Mouse (Mus musculus) gastrocnemius, adult 2 months (tissue): ENCODE measurements around the gene Igsf3. TPM values are rescaled to one million over a fixed set of nuclear protein-coding genes. Genes with fewer than 3 reads are reported as not detected.
A peak's percentile ranks its signal among the peaks of the same experiment; 100 is the strongest.

Source experiments
- DNase-seq: peaks from one replicate; pipeline ENCODE4 v3.0.0; 2022
- H3K27ac ChIP-seq: fragments of 200-600 bp; 2 replicates; pipeline ENCODE4 v1.8.1; 2022; ENCODE audit warnings: mild to moderate bottlenecking
- H3K4me3 ChIP-seq: fragments of 200-600 bp; 2 replicates; pipeline ENCODE4 v1.8.1; 2022; ENCODE audit warnings: mild to moderate bottlenecking, moderate library complexity
- CTCF ChIP-seq: fragments of 200-600 bp; IDR thresholded peaks from 2 replicates; pipeline ENCODE4 v1.8.1; 2022; ENCODE audit warnings: antibody characterized with exemption, mild to moderate bottlenecking, moderate library complexity
- intact Hi-C: fragments of 180-260 bp; cut with DNase I; formaldehyde crosslinking; loops from one replicate; pipeline ENCODE4 v1.15.1; 2025
- total RNA-seq, 2 experiments: library from RNA; stranded (reverse); gene quantifications; 2 replicates each; pipeline ENCODE4 v1.2.3; 2021

The Igsf3 gene
- total RNA-seq, 2 experiments from 2014 or later, result 3.0 to 3.2 TPM

GRCm38 (mm10) chr3:101448765-101449164 lies 71.9 kb downstream of the Igsf3 start:
- no peak for TF ChIP-seq CTCF
- DNase-seq, result no peak
- H3K27ac ChIP-seq, result no peak overlapping the region
- intact Hi-C loops, result no loop called here
- no peak overlapping the region for H3K4me3 ChIP-seq

- H3K27ac ChIP-seq, result no peak overlapping the region
- intact Hi-C loops, result no loop called here
- H3K4me3 ChIP-seq, result no peak overlapping the region
- no peak for TF ChIP-seq CTCF
- DNase-seq, result no peak
These were observed 74.0 kb downstream of the Igsf3 start for GRCm38 (mm10) chr3:101450811-101451428.

- no peak for TF ChIP-seq CTCF
- intact Hi-C loops, result loop anchor here (10.0 kb wide), 1 partner anchor 496 kb away; the partner anchor contains the start of gene Ttf2
- Histone ChIP-seq H3K4me3 (no peak overlapping the region), H3K27ac (no peak overlapping the region)
- DNase-seq, result no peak
These were observed 83.7 kb downstream of the Igsf3 start for GRCm38 (mm10) chr3:101460618-101461017.

- no peak for TF ChIP-seq CTCF
- intact Hi-C loops, result loop anchor here (10.0 kb wide), 1 partner anchor 496 kb away; the partner anchor contains the start of gene Ttf2
- Histone ChIP-seq H3K4me3 (no peak overlapping the region), H3K27ac (no peak overlapping the region)
- no peak for DNase-seq
These were observed 84.2 kb downstream of the Igsf3 start for GRCm38 (mm10) chr3:101461046-101461445.

GRCm38 (mm10) chr3:101461816-101462215 lies 84.9 kb downstream of the Igsf3 start:
- no peak overlapping the region for H3K4me3 ChIP-seq
- intact Hi-C loops, result loop anchor here (1.0 to 10.0 kb wide), 3 partner anchors 90 to 497 kb away; partner anchors contain the start of gene Ttf2
- DNase-seq, result no peak
- TF ChIP-seq CTCF, result no peak
- peak overlapping the region; percentile 16; the same call in 1 of the 2 replicates for H3K27ac ChIP-seq

- DNase-seq, result peak; percentile 73
- TF ChIP-seq CTCF, result peak; percentile 95
- intact Hi-C loops, result loop anchor here (1.0 to 10.0 kb wide), 3 partner anchors 90 to 497 kb away; partner anchors contain the start of gene Ttf2
- no peak overlapping the region for H3K27ac ChIP-seq
- H3K4me3 ChIP-seq, result no peak overlapping the region
These were observed 85.4 kb downstream of the Igsf3 start for GRCm38 (mm10) chr3:101462294-101462693.

GRCm38 (mm10) chr3:101463491-101463890 lies 86.6 kb downstream of the Igsf3 start:
- Histone ChIP-seq H3K27ac (no peak overlapping the region), H3K4me3 (no peak overlapping the region)
- intact Hi-C loops, result loop anchor here (10.0 kb wide), 1 partner anchor 499 kb away; the partner anchor contains the start of gene Ttf2
- TF ChIP-seq CTCF, result no peak
- no peak for DNase-seq

GRCm38 (mm10) chr3:101469675-101470074 lies 92.8 kb downstream of the Igsf3 start:
- no peak for DNase-seq
- H3K27ac ChIP-seq, result no peak overlapping the region
- intact Hi-C loops, result loop anchor here (10.0 kb wide), 1 partner anchor 505 kb away; the partner anchor contains the start of gene Ttf2
- H3K4me3 ChIP-seq, result no peak overlapping the region
- no peak for TF ChIP-seq CTCF

- no peak for DNase-seq
These were observed 95.0 kb downstream of the Igsf3 start for GRCm38 (mm10) chr3:101471881-101472280.

GRCm38 (mm10) chr3:101481951-101482350 lies 105.1 kb downstream of the Igsf3 start:
- Histone ChIP-seq H3K27ac (no peak overlapping the region), H3K4me3 (no peak overlapping the region)
- TF ChIP-seq CTCF, result no peak
- intact Hi-C loops, result no loop called here
- no peak for DNase-seq

More at GRCm38 (mm10) chr3:101471881-101472280, 95.0 kb downstream of the Igsf3 start:
- intact Hi-C loops, result no loop called here
- Histone ChIP-seq H3K4me3 (no peak overlapping the region), H3K27ac (no peak overlapping the region)
- no peak for TF ChIP-seq CTCF

GRCm38 (mm10) chr3:101483256-101483983 lies 106.5 kb downstream of the Igsf3 start:
- intact Hi-C loops, result no loop called here
- TF ChIP-seq CTCF, result no peak
- no peak overlapping the region for H3K27ac ChIP-seq
- no peak overlapping the region for H3K4me3 ChIP-seq
- no peak for DNase-seq

GRCm38 (mm10) chr3:101486054-101486765 lies 109.3 kb downstream of the Igsf3 start:
- Histone ChIP-seq H3K27ac (no peak overlapping the region), H3K4me3 (no peak overlapping the region)
- peak; percentile 14; the same call in 1 of the 2 replicates for TF ChIP-seq CTCF
- no peak for DNase-seq
- intact Hi-C loops, result no loop called here
